Mouse (Mus musculus) left cerebral cortex, postnatal 14 days (tissue): ENCODE data around the gene Runx1. TPM values are rescaled to one million over a fixed set of nuclear protein-coding genes. Genes with fewer than 3 reads are reported as not detected.

ENCODE experiments used
- DNase-seq, 2 experiments: peaks; one replicate each; pipeline ENCODE4 v3.0.0; 2021 to 2022; ENCODE audit warnings: low spot score in 2 of 2, mixed read lengths in 1 of 2
- intact Hi-C: fragments of 180-260 bp; cut with DNase I; formaldehyde crosslinking; loops from one replicate; pipeline ENCODE4 v1.15.1; 2025
- long read RNA-seq, 2 experiments: library from polyadenylated mRNA; stranded (forward); transcript quantifications; one replicate each; pipeline ENCODE4 v2.0.0; 2021
- total RNA-seq, 2 experiments: library from RNA; stranded (reverse); gene quantifications; 2 replicates each; pipeline ENCODE4 v1.2.3; 2021

Runx1 gene
- total RNA-seq, result 1 to 10 TPM; 1.4 to 1.8 TPM
- long read RNA-seq, experiment 1, result 0 reads
- long read RNA-seq, experiment 2, result 0 reads

GRCm38 (mm10) chr16:92825908-92826650 is at the start of gene Runx1:
Gene Runx1, minus strand, starts transcription at chr16:92826149.
- intact Hi-C loops, result no loop called here
- peak; percentile 16 to 37 for DNase-seq

- no peak for DNase-seq
- intact Hi-C loops, result no loop called here
These were observed 48.1 kb upstream of the Runx1 start for GRCm38 (mm10) chr16:92874015-92874414.

- intact Hi-C loops, result no loop called here
- no peak for DNase-seq
These were observed 45.8 kb upstream of the Runx1 start for GRCm38 (mm10) chr16:92871728-92872127.

- intact Hi-C loops, result no loop called here
- DNase-seq, result no peak
These were observed 42.6 kb upstream of the Runx1 start for GRCm38 (mm10) chr16:92868550-92868949.

GRCm38 (mm10) chr16:92867261-92867935 is 41.4 kb upstream of the Runx1 start:
- intact Hi-C loops, result no loop called here
- peak in 1 of 2 experiments; percentile 25 for DNase-seq

- no peak for DNase-seq
- intact Hi-C loops, result no loop called here
These were observed 39.4 kb upstream of the Runx1 start for GRCm38 (mm10) chr16:92865314-92865713.

- DNase-seq, result no peak
- intact Hi-C loops, result no loop called here
These were observed 38.2 kb upstream of the Runx1 start for GRCm38 (mm10) chr16:92864191-92864590.

GRCm38 (mm10) chr16:92863179-92863578 is 37.2 kb upstream of the Runx1 start:
- no peak for DNase-seq
- intact Hi-C loops, result no loop called here

- intact Hi-C loops, result no loop called here
- no peak for DNase-seq
These were observed 36.5 kb upstream of the Runx1 start for GRCm38 (mm10) chr16:92862430-92862829.

GRCm38 (mm10) chr16:92861571-92861970 is 35.6 kb upstream of the Runx1 start:
- no peak for DNase-seq

GRCm38 (mm10) chr16:92860649-92861048 is 34.7 kb upstream of the Runx1 start:
- intact Hi-C loops, result no loop called here
- no peak for DNase-seq

More at GRCm38 (mm10) chr16:92861571-92861970, 35.6 kb upstream of the Runx1 start:
- intact Hi-C loops, result no loop called here

GRCm38 (mm10) chr16:92856779-92857178 is 30.8 kb upstream of the Runx1 start:
- intact Hi-C loops, result no loop called here
- no peak for DNase-seq

GRCm38 (mm10) chr16:92852276-92852675 is 26.3 kb upstream of the Runx1 start:
- no peak for DNase-seq
- intact Hi-C loops, result no loop called here

- intact Hi-C loops, result no loop called here
- DNase-seq, result no peak
These were observed 24.5 kb upstream of the Runx1 start for GRCm38 (mm10) chr16:92850416-92850815.

- intact Hi-C loops, result no loop called here
- peak in 1 of 2 experiments; percentile 23 for DNase-seq
These were observed 21.9 kb upstream of the Runx1 start for GRCm38 (mm10) chr16:92847762-92848300.

- intact Hi-C loops, result no loop called here
- DNase-seq, result no peak
These were observed 19.6 kb upstream of the Runx1 start for GRCm38 (mm10) chr16:92845244-92846225.

- DNase-seq, result no peak
- intact Hi-C loops, result no loop called here
These were observed 12.8 kb upstream of the Runx1 start for GRCm38 (mm10) chr16:92838709-92839108.

- DNase-seq, result no peak
- intact Hi-C loops, result no loop called here
These were observed 5.4 kb upstream of the Runx1 start for GRCm38 (mm10) chr16:92831341-92831740.

GRCm38 (mm10) chr16:92830479-92830878 is 4.5 kb upstream of the Runx1 start:
- DNase-seq, result no peak
- intact Hi-C loops, result no loop called here
